Mouse (Mus musculus): ENCODE data around the gene Atp12a. TPM values are rescaled to one million over a fixed set of nuclear protein-coding genes. Genes with fewer than 3 reads are reported as not detected.

The Atp12a gene
- polyA plus RNA-seq, 1 experiment from 2014 or later, result not detected

DNA sequence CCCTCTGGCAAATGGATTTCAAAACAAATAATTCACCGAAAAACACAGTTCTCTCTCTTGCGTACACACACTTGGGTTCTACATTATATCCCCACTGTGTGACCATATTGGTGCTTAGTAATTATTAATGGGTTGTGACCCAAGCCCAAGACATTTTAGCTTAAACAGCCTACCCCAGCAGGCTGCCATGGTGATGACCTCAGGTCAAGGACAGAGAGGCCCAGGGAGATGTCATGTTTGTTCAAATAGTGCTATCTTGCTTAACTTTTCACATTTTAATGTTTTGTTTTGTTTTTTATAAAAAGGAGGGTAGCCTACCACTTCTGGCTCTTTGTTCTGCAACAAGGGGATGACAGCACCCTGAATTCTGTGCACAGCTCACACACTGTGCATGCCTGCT lies 27.2 kb upstream of the Atp12a start:
- Histone ChIP-seq H3K9ac (ENCODE audit: low read depth, low read length) (no peak overlapping the region), H3K36me3 (ENCODE audit: control insufficient read depth, insufficient read depth, low read length) (no peaks in the 10 kb centered on the region), H3K4me1 (ENCODE audit: control insufficient read depth, insufficient read depth, low read length) (peaks cover 10% of the 10 kb centered on the region), H3K4me3 (ENCODE audit: low read depth, low read length) (no peak overlapping the region), H3K4me2 (no peak overlapping the region), H3K9me3 (replicated peaks; ENCODE audit: control insufficient read depth, low read length) (no peaks in the 10 kb centered on the region), H3K27me3 (ENCODE audit: control insufficient read depth, insufficient read depth, low read length) (no peaks in the 10 kb centered on the region), H3K27ac (ENCODE audit: low read depth, low read length) (no peak overlapping the region)
- no peak for ATAC-seq (replicated peaks; ENCODE audit: insufficient number of reproducible peaks, low FRiP score, low TSS enrichment)
- 84% methylated on average over 2 of the region's 2 CpGs for WGBS (ENCODE audit: insufficient replicate concordance)

DNA sequence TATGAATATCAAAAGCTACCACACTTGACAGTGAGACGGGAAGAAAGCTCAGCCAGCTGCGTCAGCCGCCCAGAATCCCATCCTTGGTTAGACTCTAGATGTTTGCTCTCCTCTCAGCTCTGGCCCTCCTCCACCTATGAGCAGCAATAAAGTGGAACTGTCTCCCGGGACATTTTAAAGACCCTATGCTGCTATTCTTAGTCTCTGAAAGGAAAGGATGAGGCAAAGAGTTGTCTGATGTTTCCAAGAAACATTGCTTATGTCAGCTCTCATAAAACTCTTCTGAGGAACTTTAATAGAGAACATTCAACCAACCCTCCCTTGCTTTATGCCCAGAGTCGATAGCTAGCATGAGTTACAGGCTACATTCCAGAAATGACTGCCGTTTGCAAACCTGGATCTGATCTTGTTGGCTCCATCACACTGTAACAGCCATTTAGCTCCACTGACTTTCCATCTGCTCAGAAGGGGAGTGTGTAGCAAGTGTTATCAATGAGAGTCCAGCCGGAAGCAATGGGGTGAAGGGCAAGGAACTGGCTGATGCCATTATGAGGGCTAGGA lies 25.9 kb upstream of the Atp12a start:
- H3K27ac ChIP-seq (ENCODE audit: low read depth, low read length), result no peak overlapping the region
- no peaks in the 10 kb centered on the region for H3K27me3 ChIP-seq (ENCODE audit: control insufficient read depth, insufficient read depth, low read length)
- no peaks in the 10 kb centered on the region for H3K9me3 ChIP-seq (replicated peaks; ENCODE audit: control insufficient read depth, low read length)
- no peak overlapping the region for H3K9ac ChIP-seq (ENCODE audit: low read depth, low read length)
- H3K4me1 ChIP-seq (ENCODE audit: control insufficient read depth, insufficient read depth, low read length), result peaks cover 10% of the 10 kb centered on the region
- no peak overlapping the region for H3K4me3 ChIP-seq (ENCODE audit: low read depth, low read length)
- H3K36me3 ChIP-seq (ENCODE audit: control insufficient read depth, insufficient read depth, low read length), result no peaks in the 10 kb centered on the region
- H3K4me2 ChIP-seq, result no peak overlapping the region
- no peak for ATAC-seq (replicated peaks; ENCODE audit: insufficient number of reproducible peaks, low FRiP score, low TSS enrichment)
- WGBS (ENCODE audit: insufficient replicate concordance), result 75% methylated on average over 7 of the region's 7 CpGs

DNA sequence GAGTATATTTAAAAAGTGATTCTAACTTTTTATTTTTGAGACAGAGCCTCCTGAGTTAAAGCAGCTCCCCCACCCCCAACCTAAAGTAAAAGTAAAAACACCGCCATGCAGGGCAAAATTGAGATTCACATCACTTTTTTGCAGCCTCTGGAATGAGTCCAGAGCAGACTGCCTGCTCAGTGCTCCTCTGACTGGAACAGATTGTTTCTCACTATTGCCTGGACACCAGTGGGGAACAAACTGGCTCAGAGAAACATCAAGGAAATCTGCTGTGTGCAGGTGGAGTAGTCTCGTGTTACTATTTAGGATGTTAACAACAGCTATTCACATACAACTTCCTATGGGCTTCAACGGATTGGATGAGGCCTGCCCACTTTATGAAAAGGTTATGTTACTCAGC lies 16.2 kb upstream of the Atp12a start:
- H3K27me3 ChIP-seq (ENCODE audit: control insufficient read depth, insufficient read depth, low read length), result no peaks in the 10 kb centered on the region
- no peak overlapping the region for H3K4me2 ChIP-seq
- H3K27ac ChIP-seq (ENCODE audit: low read depth, low read length), result no peak overlapping the region
- no peak overlapping the region for H3K9ac ChIP-seq (ENCODE audit: low read depth, low read length)
- no peaks in the 10 kb centered on the region for H3K36me3 ChIP-seq (ENCODE audit: control insufficient read depth, insufficient read depth, low read length)
- no peak overlapping the region for H3K4me3 ChIP-seq (ENCODE audit: low read depth, low read length)
- no peaks in the 10 kb centered on the region for H3K9me3 ChIP-seq (replicated peaks; ENCODE audit: control insufficient read depth, low read length)
- H3K4me1 ChIP-seq (ENCODE audit: control insufficient read depth, insufficient read depth, low read length), result no peaks in the 10 kb centered on the region; the same call in 1 of the 2 replicates
- ATAC-seq (replicated peaks; ENCODE audit: insufficient number of reproducible peaks, low FRiP score, low TSS enrichment), result no peak
- WGBS (ENCODE audit: insufficient replicate concordance), result 64% methylated on average over 3 of the region's 3 CpGs

DNA sequence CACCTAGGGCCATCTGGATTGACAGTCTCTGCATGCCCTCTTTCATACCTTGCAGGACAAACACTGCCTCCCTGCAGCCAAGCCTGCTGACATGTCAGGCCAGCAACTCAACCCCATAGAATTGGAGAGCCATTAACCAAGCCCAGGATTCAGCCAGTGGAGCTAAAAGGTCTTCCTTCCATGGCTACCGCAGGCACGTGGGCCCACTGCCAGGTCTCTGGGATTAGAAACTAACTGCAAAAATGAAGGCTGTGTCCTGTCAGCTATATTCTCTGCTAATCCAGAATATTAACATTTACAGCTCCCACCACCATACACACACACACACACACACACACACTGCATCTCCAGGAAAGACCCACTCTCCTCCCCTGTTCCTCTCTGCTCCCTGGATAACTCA lies 15.3 kb upstream of the Atp12a start:
- Histone ChIP-seq H3K9ac (ENCODE audit: low read depth, low read length) (no peak overlapping the region), H3K4me1 (ENCODE audit: control insufficient read depth, insufficient read depth, low read length) (no peaks in the 10 kb centered on the region; the same call in 1 of the 2 replicates), H3K36me3 (ENCODE audit: control insufficient read depth, insufficient read depth, low read length) (no peaks in the 10 kb centered on the region), H3K27ac (ENCODE audit: low read depth, low read length) (no peak overlapping the region), H3K27me3 (ENCODE audit: control insufficient read depth, insufficient read depth, low read length) (no peaks in the 10 kb centered on the region), H3K4me3 (ENCODE audit: low read depth, low read length) (no peak overlapping the region), H3K9me3 (replicated peaks; ENCODE audit: control insufficient read depth, low read length) (no peaks in the 10 kb centered on the region), H3K4me2 (no peak overlapping the region)
- ATAC-seq (replicated peaks; ENCODE audit: insufficient number of reproducible peaks, low FRiP score, low TSS enrichment), result no peak
- 95% methylated on average over 2 of the region's 2 CpGs for WGBS (ENCODE audit: insufficient replicate concordance)

DNA sequence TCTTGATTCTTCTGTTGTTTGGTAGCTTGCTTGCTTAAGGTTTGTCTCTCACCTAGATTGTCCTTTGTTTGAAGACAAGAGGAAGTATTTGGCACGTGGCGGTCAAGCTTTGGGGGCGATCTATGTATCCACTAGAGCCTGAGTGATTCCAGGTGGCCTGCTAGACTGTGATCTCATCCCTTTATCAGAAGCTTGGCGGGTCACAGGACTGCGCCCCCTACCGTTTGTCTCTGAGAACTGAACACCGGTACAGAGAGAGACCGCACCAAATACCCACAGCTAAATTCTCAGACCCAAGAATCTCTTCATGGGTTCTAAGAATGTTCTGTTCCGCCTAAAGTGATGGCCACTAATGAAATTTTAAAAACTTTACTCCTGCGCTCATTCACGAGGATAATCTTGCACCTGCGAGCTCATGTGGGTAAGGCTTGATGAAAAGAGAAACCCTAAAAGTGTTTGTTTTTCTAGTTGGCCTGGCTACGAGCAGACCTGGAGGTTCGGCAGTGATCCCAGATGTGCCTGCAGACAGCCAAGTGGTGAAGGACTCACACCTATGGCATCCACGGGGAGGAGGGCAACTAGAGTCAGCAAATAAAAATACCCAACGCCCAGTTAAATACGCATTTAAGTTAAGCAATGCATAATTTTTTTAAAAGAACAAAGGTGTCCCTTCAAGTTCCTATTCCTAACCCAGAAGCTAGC lies 12.8 kb upstream of the Atp12a start:
- peak overlapping the region; percentile 14; the same call in 1 of the 2 replicates for H3K4me2 ChIP-seq
- H3K4me1 ChIP-seq (ENCODE audit: control insufficient read depth, insufficient read depth, low read length), result no peaks in the 10 kb centered on the region; the same call in 1 of the 2 replicates
- no peak for ATAC-seq (replicated peaks; ENCODE audit: insufficient number of reproducible peaks, low FRiP score, low TSS enrichment)
- H3K36me3 ChIP-seq (ENCODE audit: control insufficient read depth, insufficient read depth, low read length), result no peaks in the 10 kb centered on the region
- H3K27me3 ChIP-seq (ENCODE audit: control insufficient read depth, insufficient read depth, low read length), result no peaks in the 10 kb centered on the region
- no peak overlapping the region for H3K9ac ChIP-seq (ENCODE audit: low read depth, low read length)
- no peaks in the 10 kb centered on the region for H3K9me3 ChIP-seq (replicated peaks; ENCODE audit: control insufficient read depth, low read length)
- no peak overlapping the region for H3K27ac ChIP-seq (ENCODE audit: low read depth, low read length)
- WGBS (ENCODE audit: insufficient replicate concordance), result 20% methylated on average over 17 of the region's 17 CpGs
- H3K4me3 ChIP-seq (ENCODE audit: low read depth, low read length), result no peak overlapping the region

DNA sequence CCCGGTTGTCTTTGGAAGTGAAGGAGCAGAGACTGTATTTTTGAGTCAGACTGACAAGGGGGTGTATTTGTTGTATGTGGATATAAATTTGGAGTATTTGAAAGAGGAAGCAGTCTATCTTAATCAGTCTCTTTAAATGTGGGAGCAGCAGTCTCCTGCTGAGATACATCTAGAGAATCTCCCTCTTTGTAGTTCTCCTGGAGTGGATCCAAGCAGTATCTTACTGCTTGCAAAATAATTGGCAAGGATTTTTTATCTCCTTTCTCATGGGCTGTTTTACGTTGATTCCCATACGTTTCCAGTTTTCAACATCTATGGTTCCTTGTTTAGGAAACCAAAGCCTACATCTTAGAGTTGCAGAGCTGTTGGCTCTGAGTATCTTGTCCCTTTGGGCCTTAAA lies 10.1 kb upstream of the Atp12a start:
- Histone ChIP-seq H3K9ac (ENCODE audit: low read depth, low read length) (no peak overlapping the region), H3K4me1 (ENCODE audit: control insufficient read depth, insufficient read depth, low read length) (no peaks in the 10 kb centered on the region; the same call in 1 of the 2 replicates), H3K27ac (ENCODE audit: low read depth, low read length) (no peak overlapping the region), H3K4me3 (ENCODE audit: low read depth, low read length) (no peak overlapping the region), H3K9me3 (replicated peaks; ENCODE audit: control insufficient read depth, low read length) (no peaks in the 10 kb centered on the region), H3K4me2 (no peak overlapping the region), H3K27me3 (ENCODE audit: control insufficient read depth, insufficient read depth, low read length) (no peaks in the 10 kb centered on the region), H3K36me3 (ENCODE audit: control insufficient read depth, insufficient read depth, low read length) (no peaks in the 10 kb centered on the region)
- no peak for ATAC-seq (replicated peaks; ENCODE audit: insufficient number of reproducible peaks, low FRiP score, low TSS enrichment)
- WGBS (ENCODE audit: insufficient replicate concordance), result 51% methylated on average over 3 of the region's 3 CpGs

DNA sequence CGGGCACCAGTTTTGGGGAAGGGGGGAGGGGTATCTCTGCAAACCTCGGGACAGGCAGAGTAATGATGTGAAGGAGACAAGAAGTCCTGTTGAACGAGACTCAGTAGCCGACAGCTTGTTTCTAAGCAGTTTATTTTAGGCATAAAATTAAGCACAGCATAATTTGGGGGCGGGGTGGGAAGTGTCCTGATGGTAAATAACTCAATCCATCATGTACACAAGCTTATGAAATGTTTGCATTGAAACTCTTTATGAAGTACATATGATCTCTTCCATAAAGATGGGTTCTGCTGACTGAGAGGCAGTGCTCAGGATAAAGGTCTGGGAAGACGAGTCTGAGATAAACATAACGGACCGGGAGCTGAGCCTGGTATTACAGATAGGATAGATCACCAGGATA lies 9.5 kb upstream of the Atp12a start:
- Histone ChIP-seq H3K4me2 (no peak overlapping the region), H3K27me3 (ENCODE audit: control insufficient read depth, insufficient read depth, low read length) (no peaks in the 10 kb centered on the region), H3K4me1 (ENCODE audit: control insufficient read depth, insufficient read depth, low read length) (no peaks in the 10 kb centered on the region; the same call in 1 of the 2 replicates), H3K27ac (ENCODE audit: low read depth, low read length) (no peak overlapping the region), H3K36me3 (ENCODE audit: control insufficient read depth, insufficient read depth, low read length) (no peaks in the 10 kb centered on the region), H3K4me3 (ENCODE audit: low read depth, low read length) (no peak overlapping the region), H3K9ac (ENCODE audit: low read depth, low read length) (no peak overlapping the region), H3K9me3 (replicated peaks; ENCODE audit: control insufficient read depth, low read length) (no peaks in the 10 kb centered on the region)
- WGBS (ENCODE audit: insufficient replicate concordance), result 65% methylated on average over 8 of the region's 8 CpGs
- no peak for ATAC-seq (replicated peaks; ENCODE audit: insufficient number of reproducible peaks, low FRiP score, low TSS enrichment)

- Histone ChIP-seq H3K9ac (ENCODE audit: low read depth, low read length) (no peak overlapping the region), H3K4me1 (ENCODE audit: control insufficient read depth, insufficient read depth, low read length) (no peaks in the 10 kb centered on the region; the same call in 1 of the 2 replicates), H3K27me3 (ENCODE audit: control insufficient read depth, insufficient read depth, low read length) (no peaks in the 10 kb centered on the region), H3K36me3 (ENCODE audit: control insufficient read depth, insufficient read depth, low read length) (no peaks in the 10 kb centered on the region), H3K27ac (ENCODE audit: low read depth, low read length) (no peak overlapping the region), H3K9me3 (replicated peaks; ENCODE audit: control insufficient read depth, low read length) (no peaks in the 10 kb centered on the region), H3K4me2 (no peak overlapping the region), H3K4me3 (ENCODE audit: low read depth, low read length) (no peak overlapping the region)
- 78% methylated on average over 6 of the region's 6 CpGs for WGBS (ENCODE audit: insufficient replicate concordance)
- ATAC-seq (replicated peaks; ENCODE audit: insufficient number of reproducible peaks, low FRiP score, low TSS enrichment), result no peak
Observed at GRCm38 (mm10) chr14:56356196-56356595, 8.7 kb upstream of the Atp12a start.

DNA sequence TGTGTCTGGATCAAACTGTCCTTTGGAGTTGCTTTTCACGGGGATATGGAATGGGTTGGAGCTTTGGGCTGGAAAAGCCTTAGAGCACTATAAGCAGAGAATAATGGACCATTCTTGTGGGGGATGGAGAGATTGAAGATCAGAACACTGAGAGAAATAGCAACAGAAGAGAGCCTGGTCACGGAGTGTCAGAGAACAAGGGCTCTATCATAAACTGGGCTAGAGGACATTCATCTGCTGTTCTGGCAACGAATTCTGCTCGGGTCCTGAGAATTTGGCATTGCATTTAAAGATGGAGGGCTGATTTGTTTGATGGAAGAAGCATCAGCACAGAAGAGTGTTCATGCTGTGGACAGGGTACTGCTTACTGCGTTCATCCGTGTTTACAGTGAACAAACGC lies 6.4 kb upstream of the Atp12a start:
- 82% methylated on average over 7 of the region's 7 CpGs for WGBS (ENCODE audit: insufficient replicate concordance)
- Histone ChIP-seq H3K27me3 (ENCODE audit: control insufficient read depth, insufficient read depth, low read length) (peaks cover 15% of the 10 kb centered on the region), H3K36me3 (ENCODE audit: control insufficient read depth, insufficient read depth, low read length) (no peaks in the 10 kb centered on the region), H3K9ac (ENCODE audit: low read depth, low read length) (no peak overlapping the region), H3K4me3 (ENCODE audit: low read depth, low read length) (no peak overlapping the region), H3K27ac (ENCODE audit: low read depth, low read length) (no peak overlapping the region), H3K9me3 (replicated peaks; ENCODE audit: control insufficient read depth, low read length) (no peaks in the 10 kb centered on the region), H3K4me1 (ENCODE audit: control insufficient read depth, insufficient read depth, low read length) (no peaks in the 10 kb centered on the region), H3K4me2 (no peak overlapping the region)
- no peak for ATAC-seq (replicated peaks; ENCODE audit: insufficient number of reproducible peaks, low FRiP score, low TSS enrichment)

All from heart, embryonic 11.5 days (tissue).